Mouse (Mus musculus) liver (tissue): Measurements from ENCODE around the gene Daglb.
A peak's percentile ranks its signal among the peaks of the same experiment; 100 is the strongest.
"Not testable (repeated sequence)": the region's sequence is repeated elsewhere in the genome, so short reads cannot be mapped to it uniquely, and the experiment has no call there.

Source experiments
- DNase-seq: peaks from one replicate; pipeline ENCODE4 v3.0.0-alpha.2; 2020; ENCODE audit warnings: mixed read lengths

Gene Daglb

GRCm38 (mm10) chr5:143522882-143523281, 58.5 kb downstream of the Daglb start:
- no peak for DNase-seq

GRCm38 (mm10) chr5:143525454-143526225, 61.3 kb downstream of the Daglb start:
- no peak for DNase-seq

GRCm38 (mm10) chr5:143526698-143527331, 62.4 kb downstream of the Daglb start:
- DNase-seq = peak; percentile 53

- DNase-seq = peak; percentile 97
Observed at GRCm38 (mm10) chr5:143527486-143528307, 63.3 kb downstream of the Daglb start, which contains the start of gene Rac1. Gene Rac1 (minus strand): TSS chr5:143528036.

GRCm38 (mm10) chr5:143528308-143528683, 63.9 kb downstream of the Daglb start:
- no peak for DNase-seq

- no peak for DNase-seq
Observed at GRCm38 (mm10) chr5:143530715-143531114, 66.3 kb downstream of the Daglb start.

- no peak for DNase-seq
Observed at GRCm38 (mm10) chr5:143534922-143535321, 70.5 kb downstream of the Daglb start.

- DNase-seq = no peak
Observed at GRCm38 (mm10) chr5:143537022-143537421, 72.6 kb downstream of the Daglb start.

- no peak for DNase-seq
Observed at GRCm38 (mm10) chr5:143539111-143539510, 74.7 kb downstream of the Daglb start.

- DNase-seq = peak; percentile 87
Observed at GRCm38 (mm10) chr5:143547384-143547783, 83.0 kb downstream of the Daglb start.

GRCm38 (mm10) chr5:143547866-143548265, 83.5 kb downstream of the Daglb start:
- DNase-seq = no peak

- DNase-seq = peak; percentile 99
Observed at GRCm38 (mm10) chr5:143548401-143548846, 84.0 kb downstream of the Daglb start.

- not testable (repeated sequence) for DNase-seq
Observed at GRCm38 (mm10) chr5:143548922-143549321, 84.5 kb downstream of the Daglb start.

- DNase-seq = no peak
Observed at GRCm38 (mm10) chr5:143552911-143553310, 88.5 kb downstream of the Daglb start.

- DNase-seq = no peak
Observed at GRCm38 (mm10) chr5:143555233-143555632, 90.8 kb downstream of the Daglb start.
